Mouse (Mus musculus): ENCODE measurements around the gene Fzd5. TPM values are rescaled to one million over a fixed set of nuclear protein-coding genes. Genes with fewer than 3 reads are reported as not detected.

Gene Fzd5
- 1 to 10 TPM; 3.2 to 3.6 TPM for total RNA-seq (2023)

GRCm38 (mm10) chr1:64737502-64738179, at the start of gene Fzd5:
TSS of gene Fzd5 (minus strand) at chr1:64737751.

GRCm38 (mm10) chr1:64690213-64691013, 47.1 kb downstream of the Fzd5 start, which contains the start of gene Ccnyl1:
TSS of gene Ccnyl1 (plus strand) at chr1:64690455.

Other genes starting within 250 kb of the Fzd5 start
- 10 to 100 TPM; 68.5 to 71.2 TPM for gene Creb1, start 205.1 kb downstream of the Fzd5 start, total RNA-seq (2023)
- gene Mettl21a, start 120.5 kb downstream of the Fzd5 start, total RNA-seq (2023), result 1 to 10 TPM; 2.3 to 2.6 TPM
- 1 to 10 TPM; 6.0 to 8.8 TPM for gene Ccnyl1, start 47.3 kb downstream of the Fzd5 start, total RNA-seq (2023)
- 10 to 100 TPM; 52.3 to 65.4 TPM for gene Plekhm3, start 219.1 kb upstream of the Fzd5 start, total RNA-seq (2023)

Measured in neutrophil, adult 59 days (primary cell).